Mouse (Mus musculus) hindbrain, postnatal 0 days (tissue): Measurements from ENCODE around the gene Armc6. TPM values are rescaled to one million over a fixed set of nuclear protein-coding genes. Genes with fewer than 3 reads are reported as not detected.

Source experiments
- ATAC-seq: fragments of 200-750 bp; cut with Nextera tagmentation; 2 replicates; pipeline ENCODE4 v1.8.0; 2017; ENCODE audit warnings: mild to moderate bottlenecking, moderate TSS enrichment, moderate library complexity
- DNase-seq: peaks from one replicate; pipeline ENCODE4 v3.0.0-alpha.2; 2015; ENCODE audit warnings: low spot score
- H3K27ac ChIP-seq: fragments of 300-500 bp; sonication (generic); 2 replicates; pipeline ENCODE4 v1.5.1; 2014; ENCODE audit warnings: mild to moderate bottlenecking
- H3K27me3 ChIP-seq: fragments of 300-500 bp; sonication (generic); 2 replicates; pipeline ENCODE4 v1.6.1; 2014; ENCODE audit warnings: low read length, mixed read lengths; ENCODE audit not compliant: insufficient read depth
- H3K36me3 ChIP-seq: fragments of 300-500 bp; sonication (generic); 2 replicates; pipeline ENCODE4 v1.6.1; 2014; ENCODE audit warnings: low read length, mixed read lengths; ENCODE audit not compliant: insufficient read depth
- H3K4me1 ChIP-seq: fragments of 300-500 bp; sonication (generic); 2 replicates; pipeline ENCODE4 v1.6.1; 2014; ENCODE audit warnings: antibody characterized with exemption, low read length, mixed read lengths; ENCODE audit not compliant: insufficient read depth
- H3K4me2 ChIP-seq: fragments of 300-500 bp; sonication (generic); 2 replicates; pipeline ENCODE4 v1.6.1; 2014; ENCODE audit warnings: low read depth, mild to moderate bottlenecking, low read length, moderate library complexity, mixed read lengths
- H3K4me3 ChIP-seq: fragments of 300-500 bp; sonication (generic); 2 replicates; pipeline ENCODE4 v1.5.1; 2014; ENCODE audit warnings: low read length
- H3K9ac ChIP-seq: fragments of 300-500 bp; sonication (generic); replicated peaks from 2 replicates; pipeline ENCODE4 v1.6.1; 2014; ENCODE audit warnings: mild to moderate bottlenecking, low read length, moderate library complexity, mixed read lengths
- H3K9me3 ChIP-seq: fragments of 300-500 bp; sonication (generic); 2 replicates; pipeline ENCODE4 v1.6.1; 2016; ENCODE audit warnings: low read length, mixed read lengths
- CTCF ChIP-seq: IDR thresholded peaks from 2 replicates; pipeline ENCODE4 v1.5.1; 2016; ENCODE audit warnings: antibody characterized with exemption, control low read depth, low read depth
- WGBS: fragments of 180-500 bp; shearing (Covaris S2); extraction: QIAGEN DNeasy Blood & Tissue Kit; methylation state at CpG from one replicate; pipeline ENCODE4 v1.1.7; 2014; 5-methylcytosine and 5-hydroxymethylcytosine counted together
- polyA plus RNA-seq: library from polyadenylated mRNA; unstranded; fragments of >200 nt; fragmentation: Nextera tagmentation; extraction: Ambion mirVana; gene quantifications from 2 replicates; pipeline ENCODE4 v1.2.1, GENCODE M21; 2015
- total RNA-seq: library from RNA; depleted of rRNA; stranded (reverse); fragments of >200 nt; gene quantifications from 2 replicates; pipeline ENCODE4 v1.2.3, GENCODE M21; 2014

Gene Armc6
- total and polyA plus RNA-seq, 2 experiments from 2014 or later, result 102 to 108 TPM

- H3K9ac ChIP-seq, result no peak overlapping the region
- WGBS, result 75% methylated on average over 7 of the region's 7 CpGs
Measured at GRCm38 (mm10) chr8:70188707-70189106, 45.6 kb downstream of the Armc6 start.

DNA sequence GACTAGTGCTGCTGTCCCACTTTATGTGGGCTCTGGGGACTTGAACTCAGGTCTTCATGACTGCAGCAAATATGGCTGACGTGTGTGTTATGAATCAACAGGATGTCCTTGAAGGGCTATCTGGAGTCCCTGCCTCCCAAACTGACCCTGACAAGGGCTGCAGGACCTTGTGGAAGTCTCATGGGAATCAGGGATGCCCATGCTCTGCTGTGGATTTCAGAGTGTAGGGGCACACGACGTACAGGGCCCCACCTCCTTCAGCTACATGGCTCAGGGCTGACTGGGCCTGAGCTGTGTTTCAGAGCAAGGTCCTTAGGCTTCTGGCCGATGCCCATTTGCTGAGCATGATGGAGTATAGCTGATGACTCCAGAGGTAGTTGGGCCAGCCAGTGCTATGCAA is 51.1 kb downstream of the Armc6 start:
- Histone ChIP-seq H3K9ac (no peak overlapping the region), H3K27me3 (no peaks in the 10 kb centered on the region), H3K4me2 (no peak overlapping the region), H3K4me3 (no peak overlapping the region), H3K4me1 (no peaks in the 10 kb centered on the region), H3K9me3 (no peaks in the 10 kb centered on the region), H3K27ac (no peak overlapping the region), H3K36me3 (peaks cover 19% of the 10 kb centered on the region)
- DNase-seq (no peak), ATAC-seq (no peak)
- TF ChIP-seq CTCF, result no peak
- 91% methylated on average over 4 of the region's 4 CpGs for whole genome bisulfite sequencing

More at GRCm38 (mm10) chr8:70188707-70189106, 45.6 kb downstream of the Armc6 start:
- H3K27ac ChIP-seq, result no peak overlapping the region
- ATAC-seq (no peak), DNase-seq (no peak)
- H3K4me1 ChIP-seq, result no peaks in the 10 kb centered on the region
- no peak overlapping the region for H3K4me2 ChIP-seq
- H3K27me3 ChIP-seq, result no peaks in the 10 kb centered on the region
- no peak overlapping the region for H3K4me3 ChIP-seq
- peaks cover 33% of the 10 kb centered on the region for H3K36me3 ChIP-seq
- H3K9me3 ChIP-seq, result no peaks in the 10 kb centered on the region
- no peak for TF ChIP-seq CTCF

GRCm38 (mm10) chr8:70181903-70182252 is 52.4 kb downstream of the Armc6 start:
- H3K27ac ChIP-seq, result no peak overlapping the region
- ATAC-seq (no peak), DNase-seq (no peak)
- no peaks in the 10 kb centered on the region for H3K4me1 ChIP-seq
- peaks cover 8% of the 10 kb centered on the region; the same call in 1 of the 2 replicates for H3K36me3 ChIP-seq
- WGBS, result 58% methylated on average over 2 of the region's 2 CpGs
- H3K27me3 ChIP-seq, result no peaks in the 10 kb centered on the region
- H3K9ac ChIP-seq, result no peak overlapping the region
- no peak overlapping the region for H3K4me2 ChIP-seq
- no peaks in the 10 kb centered on the region for H3K9me3 ChIP-seq
- no peak overlapping the region for H3K4me3 ChIP-seq
- TF ChIP-seq CTCF, result no peak

- WGBS, result 81% methylated on average over 15 of the region's 16 CpGs
- peaks cover 8% of the 10 kb centered on the region; the same call in 1 of the 2 replicates for H3K36me3 ChIP-seq
- no peak for ATAC-seq
Measured at GRCm38 (mm10) chr8:70181212-70181902, 52.9 kb downstream of the Armc6 start.

GRCm38 (mm10) chr8:70179082-70179481 is 55.2 kb downstream of the Armc6 start:
- Histone ChIP-seq H3K4me3 (no peak overlapping the region), H3K4me2 (no peak overlapping the region), H3K4me1 (no peaks in the 10 kb centered on the region), H3K27me3 (no peaks in the 10 kb centered on the region), H3K27ac (no peak overlapping the region), H3K36me3 (peaks cover 8% of the 10 kb centered on the region; the same call in 1 of the 2 replicates), H3K9ac (no peak overlapping the region), H3K9me3 (no peaks in the 10 kb centered on the region)
- WGBS, result 97% methylated on average over 4 of the region's 4 CpGs
- ATAC-seq (no peak), DNase-seq (peak; percentile 28)
- TF ChIP-seq CTCF, result peak; percentile 58

More at GRCm38 (mm10) chr8:70181212-70181902, 52.9 kb downstream of the Armc6 start:
- H3K27me3 ChIP-seq, result no peaks in the 10 kb centered on the region
- H3K4me1 ChIP-seq, result no peaks in the 10 kb centered on the region
- no peak overlapping the region for H3K4me2 ChIP-seq
- no peak overlapping the region for H3K9ac ChIP-seq
- H3K9me3 ChIP-seq, result no peaks in the 10 kb centered on the region
- no peak for TF ChIP-seq CTCF
- no peak overlapping the region for H3K4me3 ChIP-seq
- H3K27ac ChIP-seq, result no peak overlapping the region
- DNase-seq, result no peak

DNA sequence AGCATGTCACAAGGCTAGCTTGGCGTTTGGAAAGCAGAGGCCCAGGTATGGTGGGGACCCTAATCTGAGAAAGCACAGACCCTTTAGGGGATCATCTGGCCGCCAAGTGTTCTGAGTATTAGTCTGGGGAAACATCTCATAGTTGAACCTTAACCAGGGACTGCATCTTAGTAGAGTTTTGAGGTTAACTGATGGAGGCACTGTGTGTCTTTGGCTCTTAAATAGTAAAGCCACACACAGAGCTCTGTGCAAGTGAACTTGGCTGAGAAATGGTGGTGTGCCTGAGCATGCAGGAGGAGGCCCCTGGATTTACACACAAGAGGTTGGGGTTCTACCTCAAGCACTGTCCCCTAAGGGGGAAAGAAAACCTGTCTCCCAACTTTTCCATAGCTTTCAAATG is 56.0 kb downstream of the Armc6 start:
- no peak overlapping the region for H3K27ac ChIP-seq
- H3K4me3 ChIP-seq, result no peak overlapping the region
- ATAC-seq (no peak), DNase-seq (no peak)
- H3K36me3 ChIP-seq, result peaks cover 8% of the 10 kb centered on the region; the same call in 1 of the 2 replicates
- no peak overlapping the region for H3K4me2 ChIP-seq
- no peaks in the 10 kb centered on the region for H3K27me3 ChIP-seq
- H3K9ac ChIP-seq, result no peak overlapping the region
- WGBS, result 94% methylated on average over 2 of the region's 2 CpGs
- no peaks in the 10 kb centered on the region for H3K9me3 ChIP-seq
- H3K4me1 ChIP-seq, result peaks cover 2% of the 10 kb centered on the region; the same call in 1 of the 2 replicates
- no peak for TF ChIP-seq CTCF

DNA sequence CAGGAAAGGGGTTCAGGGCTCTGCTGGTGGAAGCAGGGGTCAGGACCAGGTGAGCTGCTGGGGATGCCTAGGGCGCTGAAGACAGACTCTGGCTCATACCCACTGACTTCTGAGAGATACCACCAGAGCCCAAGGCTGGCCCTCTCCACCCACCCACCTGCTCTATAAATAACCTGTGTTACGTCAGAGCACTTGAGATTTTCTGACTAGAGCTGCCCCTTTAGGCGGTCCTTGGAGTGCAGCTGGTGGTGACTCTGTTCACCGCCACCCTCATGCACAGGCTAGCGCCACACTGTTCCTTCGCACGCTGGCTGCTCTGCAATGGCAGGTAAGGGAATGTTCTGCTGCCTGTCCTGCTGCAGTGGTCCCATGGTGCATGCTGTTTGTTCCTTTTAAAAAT is 60.2 kb downstream of the Armc6 start:
- no peak for DNase-seq
- Histone ChIP-seq H3K36me3 (no peaks in the 10 kb centered on the region), H3K9ac (no peak overlapping the region), H3K27ac (no peak overlapping the region), H3K27me3 (no peaks in the 10 kb centered on the region), H3K4me1 (peaks cover 10% of the 10 kb centered on the region; the same call in 1 of the 2 replicates), H3K4me2 (no peak overlapping the region), H3K9me3 (no peaks in the 10 kb centered on the region), H3K4me3 (no peak overlapping the region)
- ATAC-seq, result no peak
- no peak for TF ChIP-seq CTCF
- WGBS, result 86% methylated on average over 7 of the region's 7 CpGs
